Mouse (Mus musculus) forebrain, embryonic 10.5 days (tissue): ENCODE measurements at regions not wholly inside any gene's neighbourhood (a gene's known extent, or its start where the extent isn't known, plus 50 kb on each side); places are given as distances from the start of the nearest gene placed in this dataset.

ENCODE experiments used
- DNase-seq: peaks from one replicate; pipeline ENCODE4 v3.0.0-alpha.2; 2017; ENCODE audit warnings: low spot score; ENCODE audit errors: extremely low spot score
- H3K27ac ChIP-seq: fragments of 300-500 bp; sonication (generic); 2 replicates; pipeline ENCODE4 v1.5.1; 2016; ENCODE audit warnings: mild to moderate bottlenecking
- H3K27me3 ChIP-seq: fragments of 300-500 bp; sonication (generic); 2 replicates; pipeline ENCODE4 v1.6.1; 2016; ENCODE audit warnings: mild to moderate bottlenecking; ENCODE audit not compliant: poor library complexity, severe bottlenecking
- H3K36me3 ChIP-seq: fragments of 300-500 bp; sonication (generic); replicated peaks from 2 replicates; pipeline ENCODE4 v1.6.1; 2016; ENCODE audit warnings: mild to moderate bottlenecking, moderate library complexity
- H3K4me1 ChIP-seq: fragments of 300-500 bp; sonication (generic); 2 replicates; pipeline ENCODE4 v1.6.1; 2016
- H3K4me3 ChIP-seq: fragments of 300-500 bp; sonication (generic); 2 replicates; pipeline ENCODE4 v1.5.1; 2016; ENCODE audit warnings: mild to moderate bottlenecking, moderate library complexity
- H3K9me3 ChIP-seq: fragments of 300-500 bp; sonication (generic); 2 replicates; pipeline ENCODE4 v1.6.1; 2016; ENCODE audit warnings: mild to moderate bottlenecking, moderate library complexity
- WGBS: fragments of 180-500 bp; shearing (Covaris S2); methylation state at CpG from one replicate; pipeline ENCODE4 v1.1.7; 2016; 5-methylcytosine and 5-hydroxymethylcytosine counted together

- Histone ChIP-seq H3K27me3 (no peaks in the 10 kb centered on the region), H3K27ac (no peak overlapping the region), H3K36me3 (no peaks in the 10 kb centered on the region), H3K4me1 (peaks cover 36% of the 10 kb centered on the region), H3K9me3 (no peaks in the 10 kb centered on the region), H3K4me3 (no peak overlapping the region)
- WGBS, result 89% methylated on average over 8 of the region's 8 CpGs
- no peak for DNase-seq
Measured at GRCm38 (mm10) chr12:13083337-13084054, 141.8 kb upstream of the Mycn start.

- WGBS, result 64% methylated on average over 5 of the region's 5 CpGs
- Histone ChIP-seq H3K27ac (peak overlapping the region; percentile 44; the same call in 1 of the 2 replicates), H3K36me3 (no peaks in the 10 kb centered on the region), H3K9me3 (no peaks in the 10 kb centered on the region), H3K27me3 (no peaks in the 10 kb centered on the region), H3K4me1 (peaks cover 51% of the 10 kb centered on the region), H3K4me3 (no peak overlapping the region)
- no peak for DNase-seq
Measured at GRCm38 (mm10) chr12:13080791-13081190, 139.1 kb upstream of the Mycn start.

GRCm38 (mm10) chr12:13079832-13080231, 138.1 kb upstream of the Mycn start:
- DNase-seq, result no peak
- no peaks in the 10 kb centered on the region for H3K27me3 ChIP-seq
- H3K27ac ChIP-seq, result 0 out of 2 replicates have a peak overlapping the region, but pooled peaks have one; percentile 54
- 86% methylated on average over 3 of the region's 3 CpGs for WGBS
- no peak overlapping the region for H3K4me3 ChIP-seq
- H3K9me3 ChIP-seq, result no peaks in the 10 kb centered on the region
- no peaks in the 10 kb centered on the region for H3K36me3 ChIP-seq
- H3K4me1 ChIP-seq, result peaks cover 50% of the 10 kb centered on the region

GRCm38 (mm10) chr12:13077689-13078088, 136.0 kb upstream of the Mycn start:
- no peak overlapping the region for H3K4me3 ChIP-seq
- no peak for DNase-seq
- H3K27me3 ChIP-seq, result no peaks in the 10 kb centered on the region
- H3K9me3 ChIP-seq, result peaks cover 6% of the 10 kb centered on the region; the same call in 1 of the 2 replicates
- H3K36me3 ChIP-seq, result no peaks in the 10 kb centered on the region
- 59% methylated on average over 4 of the region's 4 CpGs for WGBS
- H3K4me1 ChIP-seq, result peaks cover 46% of the 10 kb centered on the region
- H3K27ac ChIP-seq, result peak overlapping the region; percentile 60

GRCm38 (mm10) chr12:13076699-13077287, 135.1 kb upstream of the Mycn start:
- no peak overlapping the region for H3K4me3 ChIP-seq
- H3K9me3 ChIP-seq, result peaks cover 6% of the 10 kb centered on the region; the same call in 1 of the 2 replicates
- no peak for DNase-seq
- 53% methylated on average over 3 of the region's 3 CpGs for WGBS
- H3K4me1 ChIP-seq, result peaks cover 45% of the 10 kb centered on the region
- H3K27ac ChIP-seq, result peak overlapping the region; percentile 60
- H3K36me3 ChIP-seq, result no peaks in the 10 kb centered on the region
- H3K27me3 ChIP-seq, result no peaks in the 10 kb centered on the region

- 74% methylated on average over 4 of the region's 4 CpGs for WGBS
- DNase-seq, result no peak
- H3K27me3 ChIP-seq, result no peaks in the 10 kb centered on the region
Measured at GRCm38 (mm10) chr12:13073126-13073886, 131.6 kb upstream of the Mycn start.

GRCm38 (mm10) chr12:13067295-13067694, 125.6 kb upstream of the Mycn start:
- H3K4me1 ChIP-seq, result peaks cover 17% of the 10 kb centered on the region
- H3K27me3 ChIP-seq, result no peaks in the 10 kb centered on the region
- no peak overlapping the region for H3K27ac ChIP-seq
- H3K36me3 ChIP-seq, result no peaks in the 10 kb centered on the region
- peaks cover 5% of the 10 kb centered on the region; the same call in 1 of the 2 replicates for H3K9me3 ChIP-seq
- DNase-seq, result no peak
- no peak overlapping the region for H3K4me3 ChIP-seq
- 75% methylated on average over 5 of the region's 5 CpGs for WGBS

More at GRCm38 (mm10) chr12:13073126-13073886, 131.6 kb upstream of the Mycn start:
- Histone ChIP-seq H3K27ac (no peak overlapping the region), H3K9me3 (peaks cover 11% of the 10 kb centered on the region; the same call in 1 of the 2 replicates), H3K4me1 (peaks cover 17% of the 10 kb centered on the region), H3K36me3 (no peaks in the 10 kb centered on the region), H3K4me3 (no peak overlapping the region)

GRCm38 (mm10) chr12:13066604-13067181, 125.0 kb upstream of the Mycn start:
- peaks cover 17% of the 10 kb centered on the region for H3K4me1 ChIP-seq
- H3K9me3 ChIP-seq, result peaks cover 5% of the 10 kb centered on the region; the same call in 1 of the 2 replicates
- no peaks in the 10 kb centered on the region for H3K36me3 ChIP-seq
- no peak overlapping the region; the same call in 1 of the 2 replicates for H3K4me3 ChIP-seq
- H3K27ac ChIP-seq, result peak overlapping the region; percentile 30; the same call in 1 of the 2 replicates
- 59% methylated on average over 6 of the region's 6 CpGs for WGBS
- H3K27me3 ChIP-seq, result no peaks in the 10 kb centered on the region
- DNase-seq, result no peak

- Histone ChIP-seq H3K4me3 (no peak overlapping the region), H3K27ac (no peak overlapping the region), H3K9me3 (peaks cover 7% of the 10 kb centered on the region; the same call in 1 of the 2 replicates), H3K4me1 (no peaks in the 10 kb centered on the region), H3K36me3 (no peaks in the 10 kb centered on the region), H3K27me3 (0 out of 2 replicates have a peak, but pooled peaks cover 5% of the 10 kb centered on the region)
- no peak for DNase-seq
- 85% methylated on average over 2 of the region's 3 CpGs for WGBS
Measured at GRCm38 (mm10) chr12:13059473-13059872, 117.8 kb upstream of the Mycn start.

GRCm38 (mm10) chr12:13056246-13056645, 114.5 kb upstream of the Mycn start:
- no peak for DNase-seq
- WGBS, result 69% methylated on average over 7 of the region's 7 CpGs

GRCm38 (mm10) chr12:13054611-13055010, 112.9 kb upstream of the Mycn start:
- WGBS, result 77% methylated on average over 3 of the region's 3 CpGs
- Histone ChIP-seq H3K27me3 (0 out of 2 replicates have a peak, but pooled peaks cover 5% of the 10 kb centered on the region), H3K4me1 (peaks cover 20% of the 10 kb centered on the region), H3K9me3 (no peaks in the 10 kb centered on the region), H3K27ac (no peak overlapping the region), H3K4me3 (no peak overlapping the region), H3K36me3 (no peaks in the 10 kb centered on the region)
- no peak for DNase-seq

More at GRCm38 (mm10) chr12:13056246-13056645, 114.5 kb upstream of the Mycn start:
- Histone ChIP-seq H3K4me1 (peaks cover 17% of the 10 kb centered on the region), H3K27ac (no peak overlapping the region), H3K27me3 (0 out of 2 replicates have a peak, but pooled peaks cover 5% of the 10 kb centered on the region), H3K9me3 (peaks cover 7% of the 10 kb centered on the region; the same call in 1 of the 2 replicates), H3K4me3 (no peak overlapping the region), H3K36me3 (no peaks in the 10 kb centered on the region)

- 88% methylated on average over 5 of the region's 5 CpGs for WGBS
- Histone ChIP-seq H3K9me3 (no peaks in the 10 kb centered on the region), H3K4me3 (no peak overlapping the region), H3K4me1 (peaks cover 28% of the 10 kb centered on the region), H3K27me3 (0 out of 2 replicates have a peak, but pooled peaks cover 5% of the 10 kb centered on the region), H3K36me3 (no peaks in the 10 kb centered on the region), H3K27ac (no peak overlapping the region)
- DNase-seq, result no peak
Measured at GRCm38 (mm10) chr12:13053746-13054145, 112.0 kb upstream of the Mycn start.
